Mouse (Mus musculus) c-Kit-positive CD71-negative TER-119-negative erythroid progenitor cells, embryonic 14.5 days (primary cell): ENCODE data around the gene Malrd1.
"Not testable (repeated sequence)": the region's sequence is repeated elsewhere in the genome, so short reads cannot be mapped to it uniquely, and the experiment has no call there.

ENCODE experiments used
- DNase-seq: peaks from one replicate; pipeline ENCODE4 v3.0.0-alpha.2; 2013; ENCODE audit warnings: low read depth

Gene Malrd1

GRCm38 (mm10) chr2:15526241-15526924, at the start of gene Malrd1:
TSS of gene Malrd1 (plus strand) at chr2:15526479.
- no peak for DNase-seq

- no peak for DNase-seq
Measured at GRCm38 (mm10) chr2:15538643-15539042, 12.4 kb downstream of the Malrd1 start.

- DNase-seq, result no peak
Measured at GRCm38 (mm10) chr2:15613327-15613948, 87.2 kb downstream of the Malrd1 start.

GRCm38 (mm10) chr2:15614026-15614425, 87.7 kb downstream of the Malrd1 start:
- DNase-seq, result no peak

GRCm38 (mm10) chr2:15635761-15636160, 109.5 kb downstream of the Malrd1 start:
- no peak for DNase-seq

GRCm38 (mm10) chr2:15643864-15644263, 117.6 kb downstream of the Malrd1 start:
- DNase-seq, result no peak

- DNase-seq, result no peak
Measured at GRCm38 (mm10) chr2:15656388-15656787, 130.1 kb downstream of the Malrd1 start.

GRCm38 (mm10) chr2:15702977-15703376, 176.7 kb downstream of the Malrd1 start:
- DNase-seq, result no peak

- DNase-seq, result no peak
Measured at GRCm38 (mm10) chr2:15740945-15741344, 214.7 kb downstream of the Malrd1 start.

GRCm38 (mm10) chr2:15744979-15745688, 218.9 kb downstream of the Malrd1 start:
- no peak for DNase-seq

- no peak for DNase-seq
Measured at GRCm38 (mm10) chr2:15784818-15785217, 258.5 kb downstream of the Malrd1 start.

- no peak for DNase-seq
Measured at GRCm38 (mm10) chr2:15815724-15816123, 289.4 kb downstream of the Malrd1 start.

GRCm38 (mm10) chr2:15869380-15869779, 343.1 kb downstream of the Malrd1 start:
- DNase-seq, result no peak

GRCm38 (mm10) chr2:15893418-15894120, 367.3 kb downstream of the Malrd1 start:
- no peak for DNase-seq

- DNase-seq, result no peak
Measured at GRCm38 (mm10) chr2:15925432-15925831, 399.2 kb downstream of the Malrd1 start.

- no peak for DNase-seq
Measured at GRCm38 (mm10) chr2:15926041-15926440, 399.8 kb downstream of the Malrd1 start.

- DNase-seq, result no peak
Measured at GRCm38 (mm10) chr2:15931479-15931878, 405.2 kb downstream of the Malrd1 start.

GRCm38 (mm10) chr2:15931924-15932323, 405.6 kb downstream of the Malrd1 start:
- DNase-seq, result no peak

- DNase-seq, result no peak
Measured at GRCm38 (mm10) chr2:15932340-15932739, 406.1 kb downstream of the Malrd1 start.

- no peak for DNase-seq
Measured at GRCm38 (mm10) chr2:16002925-16003324, 476.6 kb downstream of the Malrd1 start.

GRCm38 (mm10) chr2:16017046-16017445, 490.8 kb downstream of the Malrd1 start:
- not testable (repeated sequence) for DNase-seq

- DNase-seq, result not testable (repeated sequence)
Measured at GRCm38 (mm10) chr2:16017719-16018118, 491.4 kb downstream of the Malrd1 start.
